Mouse (Mus musculus): ENCODE results near the gene Cby1.

Cby1 gene

DNA sequence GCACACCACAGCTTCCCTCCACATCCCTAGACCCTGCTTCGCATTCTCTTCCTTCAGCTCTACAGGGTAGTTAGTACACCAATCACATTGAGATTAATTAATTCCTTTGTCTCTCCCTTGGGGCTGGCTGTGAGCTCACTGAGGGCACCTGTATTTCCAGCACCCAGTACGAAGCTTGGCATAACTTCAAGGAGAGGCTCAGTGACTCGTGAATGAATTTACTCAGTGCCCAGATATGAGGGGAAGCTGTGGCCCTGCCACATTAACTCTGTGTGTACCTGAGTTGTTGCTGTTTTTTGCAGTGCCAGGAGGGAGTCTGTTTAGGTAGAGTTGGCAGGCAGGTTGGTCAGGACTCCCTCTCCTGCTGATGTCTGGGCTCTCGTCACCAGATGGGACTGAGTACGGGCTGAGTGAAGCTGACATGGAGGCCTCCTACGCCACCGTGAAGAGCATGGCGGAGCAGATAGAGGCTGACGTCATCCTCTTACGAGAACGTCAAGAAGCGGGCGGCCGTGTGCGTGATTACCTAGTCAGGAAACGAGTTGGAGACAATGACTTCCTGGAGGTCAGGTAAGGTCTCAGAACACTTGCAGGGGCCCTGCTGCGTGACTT, 47.7 kb downstream of the Cby1 start:
- DNase-seq (ENCODE audit: low read depth, low spot score): no peak

DNA sequence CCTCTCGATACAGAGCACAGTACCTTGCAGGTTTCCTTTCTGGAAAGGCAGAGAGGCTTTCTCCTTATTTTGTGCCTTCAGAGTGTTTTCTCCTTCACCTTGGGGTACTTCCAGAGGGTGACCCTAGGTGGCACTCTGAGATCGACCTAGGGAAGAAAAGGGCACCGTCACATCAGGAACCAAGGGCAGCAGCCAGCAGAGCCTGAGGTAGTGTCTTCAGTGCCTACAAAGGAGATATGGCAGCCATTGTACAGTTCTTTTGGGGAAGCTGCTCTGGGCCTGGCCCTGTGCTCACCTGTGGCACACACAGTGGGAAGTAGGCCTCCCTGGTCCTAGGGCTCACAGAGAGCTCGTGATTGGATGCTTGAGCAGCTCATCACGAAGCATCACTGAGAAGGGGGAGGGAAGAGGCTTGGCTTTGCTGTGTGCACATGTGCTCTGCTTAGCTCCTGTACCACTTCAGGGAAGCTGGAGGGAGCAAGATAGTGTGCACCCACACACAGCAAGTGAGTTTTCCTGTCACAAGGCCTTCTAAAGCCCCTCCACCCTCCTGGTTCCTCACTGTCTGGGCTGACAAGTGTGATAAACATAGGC, 49.3 kb downstream of the Cby1 start:
- no peak for DNase-seq (ENCODE audit: low read depth, low spot score)

DNA sequence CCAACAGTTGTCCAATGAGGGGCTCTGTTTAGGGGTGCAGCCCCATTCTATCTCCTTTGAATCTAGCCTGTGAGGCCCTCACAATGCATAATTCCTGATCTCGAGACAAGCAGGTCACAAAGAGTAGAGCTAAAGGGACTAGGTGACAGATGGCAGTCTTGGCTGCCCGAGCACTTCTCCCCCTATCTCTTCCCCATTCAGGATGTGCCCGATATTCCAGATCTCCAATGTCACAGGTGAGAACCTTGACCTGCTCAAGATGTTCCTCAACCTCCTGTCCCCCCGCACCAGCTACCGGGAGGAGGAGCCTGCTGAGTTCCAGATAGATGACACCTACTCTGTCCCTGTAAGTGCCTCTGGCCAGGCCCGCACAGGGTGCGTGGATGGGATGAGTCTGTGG, 56.6 kb downstream of the Cby1 start:
- DNase-seq (ENCODE audit: low read depth, low spot score): no peak

DNA sequence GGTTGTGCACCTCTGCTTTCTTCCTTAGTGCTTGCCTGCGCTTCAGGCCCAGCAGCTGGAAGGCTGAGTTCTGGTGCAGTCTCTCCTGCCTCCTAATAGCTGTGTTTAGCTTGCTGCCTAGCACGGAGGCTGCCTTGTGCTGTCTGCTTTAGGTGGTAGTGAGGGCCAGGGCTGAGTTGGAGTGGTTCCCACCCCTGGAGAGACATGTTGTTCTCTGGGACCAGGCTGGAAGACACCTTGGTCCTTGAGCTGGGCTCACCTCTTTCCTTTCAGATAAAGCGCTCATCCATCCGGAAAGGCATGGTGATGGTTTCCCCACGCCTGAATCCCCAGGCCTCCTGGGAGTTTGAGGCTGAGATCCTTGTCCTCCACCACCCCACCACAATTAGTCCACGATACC, 57.7 kb downstream of the Cby1 start:
- no peak for DNase-seq (ENCODE audit: low read depth, low spot score)

Measured in brain, embryonic 18.5 days (tissue).